Mouse (Mus musculus): Measurements from ENCODE around the gene Cyp26c1. TPM values are rescaled to one million over a fixed set of nuclear protein-coding genes. Genes with fewer than 3 reads are reported as not detected.

The Cyp26c1 gene
- total RNA-seq, 2 experiments from 2014 or later = 0.12 TPM; not detected in 1

DNA sequence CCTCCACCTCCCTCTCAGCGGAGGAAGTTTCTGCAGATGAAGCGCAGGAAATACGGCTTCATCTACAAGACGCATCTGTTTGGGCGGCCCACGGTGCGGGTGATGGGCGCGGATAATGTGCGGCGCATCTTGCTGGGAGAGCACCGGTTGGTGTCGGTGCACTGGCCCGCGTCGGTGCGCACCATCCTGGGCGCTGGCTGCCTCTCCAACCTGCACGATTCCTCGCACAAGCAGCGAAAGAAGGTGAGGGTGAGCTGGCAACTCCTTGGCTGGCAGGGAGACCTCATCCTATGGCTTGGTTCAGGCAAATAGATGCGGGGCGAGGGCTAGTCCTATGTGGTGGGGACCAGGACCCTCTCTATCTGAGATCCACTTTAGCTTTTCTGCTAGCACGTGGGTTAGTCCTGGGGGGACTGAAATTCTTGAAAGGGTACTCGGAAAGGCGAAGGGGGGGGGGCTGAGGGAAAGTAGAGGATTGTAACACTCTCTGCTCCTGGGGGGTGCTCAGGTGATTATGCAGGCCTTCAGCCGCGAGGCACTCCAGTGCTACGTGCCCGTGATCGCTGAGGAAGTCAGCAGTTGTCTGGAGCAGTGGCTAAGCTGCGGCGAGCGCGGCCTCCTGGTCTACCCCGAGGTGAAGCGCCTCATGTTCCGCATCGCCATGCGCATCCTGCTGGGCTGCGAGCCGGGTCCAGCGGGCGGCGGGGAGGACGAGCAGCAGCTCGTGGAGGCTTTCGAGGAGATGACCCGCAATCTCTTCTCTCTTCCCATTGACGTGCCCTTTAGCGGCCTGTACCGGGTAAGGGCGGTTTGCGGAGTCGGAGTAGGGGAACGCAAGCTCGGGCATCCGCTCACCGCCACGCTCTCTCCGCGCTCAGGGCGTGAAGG lies 13.1 kb downstream of the Cyp26c1 start:
- DNase-seq = no peak
- intact Hi-C loops (cut with DNase I) = no loop called here

DNA sequence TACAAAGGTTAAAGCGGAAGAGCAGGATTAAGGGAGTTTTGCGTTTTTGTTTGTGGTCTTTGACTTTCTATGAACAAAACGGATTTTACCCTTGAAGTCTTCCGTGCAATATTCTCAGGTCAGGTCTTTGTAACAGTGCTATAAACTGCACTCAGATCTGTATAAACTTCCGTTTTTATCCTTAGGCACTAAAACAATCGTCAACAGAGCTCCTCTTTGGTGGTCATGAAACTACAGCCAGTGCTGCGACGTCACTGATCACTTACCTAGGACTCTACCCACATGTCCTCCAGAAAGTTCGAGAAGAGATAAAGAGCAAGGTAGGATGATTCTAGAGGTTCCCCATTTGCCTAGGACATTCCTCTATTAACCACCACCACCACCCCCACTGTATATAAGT lies 14.3 kb downstream of the Cyp26c1 start:
- no peak for DNase-seq
- intact Hi-C loops (cut with DNase I) = no loop called here

DNA sequence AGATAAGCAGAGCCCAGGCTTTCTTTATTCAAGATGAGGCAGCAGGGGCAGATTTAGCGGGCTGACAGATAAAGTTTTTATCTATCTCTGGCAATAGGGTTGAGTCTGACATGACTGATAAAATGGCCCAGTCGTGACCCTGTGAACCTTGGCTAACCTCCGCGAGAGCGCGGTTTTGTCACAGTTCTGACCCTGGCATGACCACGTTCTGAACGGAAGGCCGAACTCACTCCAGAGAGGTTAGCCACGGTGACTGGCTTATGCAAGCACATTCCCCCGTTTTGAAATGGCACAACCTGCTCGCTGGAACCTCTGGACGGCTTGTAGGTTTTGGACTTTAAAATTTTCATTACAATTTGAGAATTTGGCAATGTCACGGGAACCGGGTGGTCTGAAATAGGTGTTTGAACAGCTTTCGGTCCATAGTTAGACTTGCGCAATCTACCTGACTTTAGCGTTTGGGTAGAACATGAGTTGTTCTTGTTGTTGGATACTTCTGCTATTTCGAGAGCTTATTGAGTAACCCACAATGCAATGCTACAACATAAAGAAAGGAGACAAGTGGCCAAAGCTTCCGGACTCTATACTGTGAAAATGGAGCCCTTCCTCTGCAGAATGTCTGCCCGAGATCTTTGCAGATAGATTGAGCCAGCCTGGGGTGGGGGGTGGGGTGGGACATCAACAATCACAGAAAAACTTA lies 17.1 kb downstream of the Cyp26c1 start:
- DNase-seq = no peak
- intact Hi-C loops (cut with DNase I) = loop anchor here (1.0 kb wide), 1 partner anchor 185 kb away; no protein-coding TSS in a partner anchor

DNA sequence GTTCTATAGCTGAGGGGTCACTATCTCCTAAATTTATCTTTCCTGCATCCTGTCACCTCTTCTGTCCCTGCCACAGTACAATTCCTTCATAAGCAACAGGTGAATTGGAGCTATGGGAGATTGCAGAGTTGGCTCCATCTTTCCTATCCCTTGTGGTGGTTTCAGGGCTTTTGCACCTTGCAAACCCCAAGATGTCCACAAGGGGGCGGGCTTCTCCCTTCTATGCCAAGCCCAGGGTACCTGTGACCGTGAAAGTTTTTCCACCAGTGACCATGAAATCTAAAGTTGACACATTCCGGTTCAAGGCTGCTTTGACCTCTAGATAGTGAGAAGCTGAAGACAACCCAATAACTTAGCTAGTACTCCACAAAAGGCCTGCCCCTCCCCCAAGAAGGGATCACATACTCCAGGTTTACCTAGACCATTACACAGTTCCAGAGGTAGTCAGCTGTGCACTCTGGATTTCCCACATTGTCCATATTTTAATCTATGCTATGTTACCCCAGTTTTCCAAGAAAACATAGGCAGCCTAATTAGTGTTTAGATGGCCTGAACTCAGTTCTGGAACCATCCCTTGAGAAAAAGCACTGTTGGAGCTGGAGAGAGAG lies 18.6 kb downstream of the Cyp26c1 start:
- intact Hi-C loops (cut with DNase I) = loop anchor here (1.0 kb wide), 2 partner anchors 183 to 233 kb away; no protein-coding TSS in a partner anchor
- peak; percentile 71 to 84 for DNase-seq

DNA sequence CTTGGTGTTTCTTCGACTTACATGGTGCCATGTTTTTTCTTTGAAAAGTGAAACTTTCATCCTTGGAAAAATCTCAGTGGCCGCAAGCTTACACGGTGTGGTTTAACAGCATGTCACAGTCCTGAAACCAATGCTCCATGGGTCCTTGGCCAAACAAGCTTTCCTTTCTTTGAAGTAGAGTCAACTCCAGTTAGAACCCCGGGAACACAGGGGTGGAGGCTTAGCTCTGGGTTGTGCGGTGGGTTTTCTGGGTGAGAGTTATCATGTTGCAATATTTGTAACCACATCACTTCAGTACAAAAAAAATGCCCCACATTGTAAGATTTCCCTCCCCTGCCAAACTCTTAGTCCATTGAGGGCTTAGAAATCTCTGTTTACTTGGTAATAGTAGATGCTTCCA lies 20.3 kb downstream of the Cyp26c1 start:
- intact Hi-C loops (cut with DNase I) = no loop called here
- DNase-seq = no peak

DNA sequence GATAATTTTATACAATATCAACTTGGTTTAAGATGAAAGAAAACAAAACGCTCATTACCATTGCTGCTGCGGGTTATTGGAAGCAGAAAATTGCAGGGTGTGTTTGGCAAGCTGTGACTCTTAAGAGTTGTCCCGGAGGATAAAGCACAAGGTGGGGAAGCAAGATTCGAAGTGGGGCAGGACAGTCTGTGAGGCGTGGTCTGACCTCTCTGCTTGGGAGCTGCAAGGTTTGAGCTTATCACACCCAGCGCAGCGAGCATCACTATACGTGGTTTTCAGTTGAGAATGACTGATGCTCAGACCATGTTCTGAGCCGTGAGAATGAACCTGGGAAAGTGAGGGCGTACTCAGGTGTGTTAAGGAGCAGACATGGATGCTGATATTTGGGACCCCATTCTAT lies 29.3 kb downstream of the Cyp26c1 start:
- intact Hi-C loops (cut with DNase I) = no loop called here

DNA sequence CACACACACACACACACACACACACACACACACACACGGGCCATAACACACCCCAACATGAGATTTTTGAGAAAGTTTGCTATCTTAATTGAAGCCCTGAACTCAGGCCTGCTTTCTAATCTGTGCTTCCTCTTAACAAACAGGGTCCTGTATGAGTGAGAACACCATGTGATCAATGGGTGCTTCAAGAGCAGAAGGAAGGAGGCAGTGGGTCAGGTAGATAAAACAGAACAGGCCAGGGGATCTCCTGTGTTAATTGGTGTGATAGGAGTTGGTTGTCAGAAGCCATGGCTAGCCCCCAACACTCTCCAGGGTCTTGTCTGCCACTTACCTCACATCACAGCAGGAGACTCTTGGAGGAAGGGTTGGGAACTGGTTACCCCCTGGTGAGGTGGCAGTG lies 30.6 kb downstream of the Cyp26c1 start:
- intact Hi-C loops (cut with DNase I) = no loop called here
- DNase-seq = no peak

More for the DNA sequence above, 29.3 kb downstream of the Cyp26c1 start:
- DNase-seq = no peak

DNA sequence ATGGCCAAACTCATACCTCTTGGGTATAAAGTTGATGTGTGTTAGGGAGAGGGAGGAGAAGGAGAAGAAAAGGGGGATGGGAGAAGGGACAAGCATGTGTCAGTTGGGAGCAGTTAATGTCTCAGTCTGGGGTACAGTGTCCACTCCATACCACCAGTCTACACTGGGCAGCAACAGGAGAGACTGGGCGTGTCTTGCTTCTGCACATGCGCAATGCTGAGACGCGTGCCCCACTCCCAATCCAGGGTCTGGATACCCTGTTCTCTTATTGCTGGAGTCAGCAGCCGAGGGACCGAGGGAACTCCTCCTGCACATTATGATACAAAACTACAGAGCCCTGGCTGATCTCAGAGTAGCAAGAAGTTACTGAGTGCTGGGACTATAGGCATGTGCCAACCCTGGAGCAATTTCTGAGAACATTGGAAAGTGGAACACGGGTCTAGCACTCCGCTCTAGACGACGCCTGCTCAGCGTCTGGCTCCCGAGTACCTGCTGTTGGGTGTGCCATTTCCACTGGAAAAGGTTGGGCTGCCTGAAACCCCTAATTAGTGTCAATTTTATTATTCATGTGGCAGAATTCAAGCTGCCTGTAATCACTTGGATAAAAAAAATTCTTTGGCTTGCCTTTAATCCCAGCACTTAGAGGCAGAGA lies 31.3 kb downstream of the Cyp26c1 start:
- DNase-seq = no peak

DNA sequence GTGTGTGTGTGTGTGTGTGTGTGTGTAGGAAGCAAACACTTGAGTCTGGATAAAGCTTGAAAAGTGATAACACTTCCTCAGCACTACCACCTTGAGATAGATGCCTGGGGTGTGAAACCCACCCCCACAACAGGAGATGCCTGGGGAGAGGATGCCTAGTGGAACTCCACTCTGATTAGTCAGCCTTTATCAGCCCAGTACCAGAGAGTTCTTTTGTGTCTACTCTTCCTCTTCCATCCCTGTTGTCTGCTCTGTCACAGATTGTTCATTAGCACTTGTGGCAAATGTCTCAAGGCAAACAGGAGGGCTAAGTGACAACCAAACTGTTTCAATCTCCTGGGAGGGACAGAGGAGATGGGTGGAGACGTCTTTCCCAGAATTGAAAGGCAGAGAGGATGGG lies 33.8 kb downstream of the Cyp26c1 start:
- no peak for DNase-seq
- intact Hi-C loops (cut with DNase I) = no loop called here

More for the DNA sequence above, 31.3 kb downstream of the Cyp26c1 start:
- intact Hi-C loops (cut with DNase I) = no loop called here

DNA sequence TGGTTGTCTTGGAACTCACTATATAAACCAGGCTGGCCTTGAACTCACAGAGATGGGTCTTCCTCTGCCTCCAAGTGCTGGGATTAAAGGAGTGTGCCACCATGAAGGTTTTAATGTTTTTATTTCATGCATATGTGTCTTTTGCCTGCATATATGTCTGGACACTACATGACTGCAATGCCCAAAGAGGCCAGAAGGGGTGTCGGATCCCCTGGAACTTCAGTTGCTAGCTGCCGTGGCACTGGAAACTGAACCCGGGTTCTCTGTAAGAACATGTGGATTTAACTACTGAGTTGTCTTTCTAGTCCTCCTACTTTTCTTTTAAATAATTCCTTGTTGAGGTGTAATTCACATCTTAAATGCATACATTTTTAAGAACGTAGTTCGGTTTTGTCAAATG lies 39.2 kb downstream of the Cyp26c1 start:
- no peak for DNase-seq
- intact Hi-C loops (cut with DNase I) = no loop called here

DNA sequence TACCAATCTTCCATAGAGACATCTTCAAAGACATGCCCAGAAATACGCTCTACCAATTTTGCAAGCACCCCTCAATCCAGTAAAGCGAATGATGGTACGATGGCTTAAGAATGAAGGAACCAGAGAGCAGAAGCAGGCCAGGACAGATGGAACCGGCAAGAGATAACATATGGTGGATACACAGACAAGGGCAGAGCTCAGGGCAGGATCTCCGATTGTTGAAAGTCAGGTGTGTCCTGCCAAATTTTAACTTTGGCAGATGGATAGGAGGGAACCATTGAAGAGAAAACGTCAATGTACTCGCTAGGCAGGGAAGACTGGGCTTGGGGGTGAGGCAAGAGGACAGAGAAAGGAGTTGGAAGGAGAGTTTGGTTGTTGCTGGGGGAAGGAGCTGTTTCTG lies 41.2 kb downstream of the Cyp26c1 start:
- intact Hi-C loops (cut with DNase I) = no loop called here
- DNase-seq = no peak

DNA sequence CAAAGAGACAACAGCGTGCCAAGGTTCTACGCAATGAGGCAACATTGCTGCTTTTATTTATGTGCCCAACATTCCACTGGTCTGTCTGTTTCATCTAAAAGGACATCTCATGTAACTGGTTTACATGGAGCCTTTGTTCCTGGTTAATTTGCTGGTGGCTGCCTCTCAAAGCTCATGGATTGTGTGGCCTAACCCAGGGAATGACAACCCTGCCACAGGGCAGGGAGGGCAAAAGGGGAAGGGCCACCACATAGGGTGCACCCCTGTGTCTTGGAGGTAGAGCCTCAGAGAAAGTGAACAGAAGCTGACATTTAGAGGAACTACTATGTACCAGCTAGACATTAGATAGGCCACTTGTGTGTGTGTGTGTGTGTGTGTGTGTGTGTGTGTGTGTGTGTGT lies 42.0 kb downstream of the Cyp26c1 start:
- no peak for DNase-seq
- intact Hi-C loops (cut with DNase I) = no loop called here

DNA sequence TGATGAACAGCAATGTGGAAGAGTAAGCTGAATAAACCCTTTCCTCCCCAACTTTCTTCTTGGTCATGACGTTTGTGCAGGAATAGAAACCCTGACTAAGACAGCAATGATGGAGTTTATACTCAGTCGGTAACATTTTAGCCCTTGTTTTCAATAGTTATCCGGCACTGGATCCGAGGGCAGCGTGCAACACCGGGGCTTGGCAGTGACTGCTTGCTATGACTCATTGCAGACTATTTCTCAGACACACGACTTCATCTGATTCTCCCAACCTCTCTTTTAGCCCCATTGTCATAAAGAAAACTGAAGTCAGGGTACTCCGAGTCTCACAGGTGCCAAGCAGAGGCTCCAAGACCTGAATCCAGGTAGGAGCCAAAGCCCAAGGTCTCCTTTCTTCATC lies 50.0 kb downstream of the Cyp26c1 start:
- DNase-seq = no peak
- intact Hi-C loops (cut with DNase I) = no loop called here

DNA sequence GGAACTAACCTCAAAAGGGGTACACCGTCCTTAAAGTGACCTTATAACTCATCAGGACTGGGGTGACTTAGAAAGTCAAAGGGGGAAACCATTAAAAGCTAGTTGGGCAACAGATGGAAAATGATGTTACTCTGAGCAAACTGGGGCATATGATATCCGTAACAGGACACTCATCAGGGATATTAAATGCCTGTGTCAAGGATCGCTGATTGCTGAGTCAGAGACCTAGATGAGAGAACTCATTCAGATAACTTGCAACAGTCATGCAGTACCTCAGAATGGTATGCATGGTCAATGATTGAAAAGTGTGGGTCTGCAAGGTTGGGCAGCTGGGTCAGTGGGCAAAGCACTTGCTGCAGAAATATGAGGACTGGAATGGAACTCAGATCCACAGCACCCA lies 53.2 kb downstream of the Cyp26c1 start:
- intact Hi-C loops (cut with DNase I) = no loop called here
- no peak for DNase-seq

DNA sequence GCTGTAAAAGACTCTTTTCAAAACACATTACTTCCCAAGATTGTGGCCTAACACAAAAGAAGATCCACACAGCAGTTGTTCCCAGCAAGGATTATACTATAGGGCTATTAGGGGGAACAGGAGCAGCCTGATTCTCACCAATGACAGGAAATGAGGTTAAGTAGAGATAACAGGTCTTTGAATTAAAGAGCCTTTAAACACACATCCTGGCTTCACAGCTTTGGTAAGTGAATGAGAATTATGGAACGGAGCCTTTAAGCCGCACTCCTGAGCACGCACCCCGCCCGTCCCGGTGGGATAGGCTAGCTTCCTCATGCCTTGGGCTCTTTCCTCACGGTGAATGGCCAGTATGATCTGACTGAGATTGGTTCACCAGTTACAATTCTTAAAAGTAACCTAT lies 54.7 kb downstream of the Cyp26c1 start:
- no peak for DNase-seq
- intact Hi-C loops (cut with DNase I) = no loop called here

Other genes starting within 250 kb of the Cyp26c1 start
- gene Exoc6, start 135.2 kb upstream of the Cyp26c1 start, total RNA-seq (2021) = 10 to 100 TPM; 27.5 to 29.7 TPM
- gene Cyp26a1, start 12.2 kb downstream of the Cyp26c1 start, total RNA-seq (2021) = under 1 TPM in 1 of 2 experiments, not detected in 1; 0.31 TPM

All from heart, postnatal 14 days (tissue).